Mouse (Mus musculus) left cerebral cortex, adult 8-10 months (tissue): ENCODE data around the gene Tm9sf4. TPM values are rescaled to one million over a fixed set of nuclear protein-coding genes. Genes with fewer than 3 reads are reported as not detected.

Source experiments
- DNase-seq, 2 experiments: peaks; one replicate each; pipeline ENCODE4 v3.0.0; 2022; ENCODE audit warnings: low spot score in 2 of 2
- total RNA-seq, 4 experiments: library from RNA; stranded (reverse); gene quantifications; 2 replicates each; pipeline ENCODE4 v1.2.4; 2022

Tm9sf4 gene
- total RNA-seq, 4 experiments from 2014 or later, result 106 to 122 (median 113) TPM

DNA sequence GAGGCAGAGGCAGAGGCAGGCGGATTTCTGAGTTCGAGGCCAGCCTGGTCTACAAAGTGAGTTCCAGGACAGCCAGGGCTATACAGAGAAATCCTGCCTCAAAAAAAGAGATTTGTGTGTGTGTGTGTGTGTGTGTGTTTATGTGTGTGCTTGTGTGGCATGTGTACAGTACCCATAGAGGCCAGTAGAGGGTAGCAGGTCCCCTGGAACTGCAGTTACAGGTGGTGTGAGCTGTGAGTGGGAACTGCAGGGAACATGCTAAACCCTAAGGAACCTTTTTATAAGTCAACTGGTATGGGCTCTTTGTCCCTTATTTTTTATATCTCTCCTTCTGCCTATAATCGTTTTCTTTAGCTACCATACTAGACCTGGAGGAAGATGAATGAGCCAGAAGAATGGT lies 3.8 kb upstream of the Tm9sf4 start:
- DNase-seq, result no peak

DNA sequence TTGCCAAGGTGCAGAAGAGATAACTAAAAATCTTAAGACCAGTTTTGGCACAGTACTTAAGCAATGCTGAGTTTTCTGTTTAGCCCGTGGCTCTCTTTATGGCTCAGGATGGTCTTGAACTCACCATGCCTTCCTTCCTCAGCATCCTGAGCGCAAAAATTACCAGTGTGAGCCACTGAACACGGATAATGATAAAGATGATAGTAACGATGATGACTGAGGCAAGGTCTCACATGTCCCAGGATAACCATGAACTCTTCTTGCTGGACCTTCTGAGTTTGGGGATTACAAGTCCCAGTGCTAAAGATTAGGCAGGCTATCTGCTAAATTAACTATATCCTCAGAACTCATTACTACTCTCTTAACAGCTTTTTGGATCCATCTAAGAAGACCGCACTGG lies 970 bp upstream of the Tm9sf4 start:
- no peak for DNase-seq

DNA sequence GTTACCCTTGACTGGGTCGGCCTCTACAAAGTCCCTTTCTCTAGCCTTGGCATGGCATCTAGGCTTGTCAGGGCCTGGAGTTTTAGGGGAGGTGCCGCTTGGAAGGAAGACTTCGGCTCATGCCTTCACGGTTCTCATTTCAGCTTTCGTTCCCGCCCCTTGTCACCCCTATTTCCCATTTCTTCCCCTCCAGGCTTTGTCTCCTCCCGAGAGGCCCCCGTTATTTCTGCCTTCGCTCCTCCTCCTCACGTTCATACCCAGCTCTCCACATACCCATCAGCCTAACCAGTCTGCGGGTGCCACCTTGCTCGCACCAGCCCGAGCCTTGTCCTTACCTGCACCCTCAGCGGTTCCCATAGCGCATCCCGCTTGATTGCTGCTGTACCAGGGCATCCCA lies 579 bp downstream of the Tm9sf4 start:
- no peak for DNase-seq

DNA sequence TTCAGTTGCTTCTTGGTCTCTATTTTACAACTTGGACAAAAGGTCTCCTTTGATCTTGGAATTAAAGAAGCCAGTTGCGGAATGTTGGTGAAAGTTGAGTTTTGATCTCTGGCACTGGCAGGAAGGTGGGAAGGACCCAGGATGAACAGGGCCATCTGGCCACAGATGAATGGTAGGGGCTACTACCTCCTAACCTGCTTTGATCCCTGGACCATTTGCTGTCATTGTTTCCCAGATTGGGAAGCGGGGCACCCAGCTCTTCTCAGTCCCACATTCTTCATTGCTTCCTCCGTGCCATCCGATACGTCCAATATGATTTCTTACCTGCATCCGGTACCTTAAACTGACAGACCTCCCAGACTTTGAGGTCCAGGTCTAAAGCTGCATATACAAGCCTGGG lies 6.0 kb downstream of the Tm9sf4 start:
- no peak for DNase-seq

DNA sequence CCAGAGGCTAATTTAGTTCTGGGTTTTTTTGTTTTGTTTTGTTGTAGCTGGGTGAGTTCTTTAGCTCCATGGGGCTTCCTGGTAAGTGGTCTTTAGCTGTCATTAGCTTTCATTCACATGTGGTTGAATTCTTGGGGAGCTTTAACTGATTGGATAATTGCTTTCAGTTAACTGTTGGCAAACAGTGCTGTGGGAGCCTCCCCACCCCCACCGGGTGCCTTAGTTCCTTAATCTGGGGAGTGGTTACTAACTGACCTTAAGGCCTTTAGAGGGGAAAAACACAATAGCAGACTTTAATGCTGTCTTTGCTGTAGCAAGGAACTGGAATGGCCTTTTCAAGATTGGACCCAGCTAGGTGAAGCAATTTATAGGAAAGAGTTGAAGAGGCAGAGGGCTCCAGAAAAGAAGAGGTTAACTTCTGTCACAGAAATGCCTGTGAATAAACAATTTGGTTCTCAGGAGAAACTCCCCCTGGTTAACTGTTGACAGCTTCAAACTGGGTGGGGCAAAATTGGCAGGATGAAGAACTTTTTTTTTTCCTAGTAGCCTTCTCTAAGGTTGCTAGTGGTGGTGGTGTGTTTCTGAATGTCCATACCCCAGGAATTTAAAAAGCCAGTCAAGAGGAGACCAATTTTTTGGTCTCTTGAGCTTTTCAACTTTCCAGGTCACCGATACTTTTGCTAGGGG lies 7.2 kb downstream of the Tm9sf4 start:
- no peak for DNase-seq

DNA sequence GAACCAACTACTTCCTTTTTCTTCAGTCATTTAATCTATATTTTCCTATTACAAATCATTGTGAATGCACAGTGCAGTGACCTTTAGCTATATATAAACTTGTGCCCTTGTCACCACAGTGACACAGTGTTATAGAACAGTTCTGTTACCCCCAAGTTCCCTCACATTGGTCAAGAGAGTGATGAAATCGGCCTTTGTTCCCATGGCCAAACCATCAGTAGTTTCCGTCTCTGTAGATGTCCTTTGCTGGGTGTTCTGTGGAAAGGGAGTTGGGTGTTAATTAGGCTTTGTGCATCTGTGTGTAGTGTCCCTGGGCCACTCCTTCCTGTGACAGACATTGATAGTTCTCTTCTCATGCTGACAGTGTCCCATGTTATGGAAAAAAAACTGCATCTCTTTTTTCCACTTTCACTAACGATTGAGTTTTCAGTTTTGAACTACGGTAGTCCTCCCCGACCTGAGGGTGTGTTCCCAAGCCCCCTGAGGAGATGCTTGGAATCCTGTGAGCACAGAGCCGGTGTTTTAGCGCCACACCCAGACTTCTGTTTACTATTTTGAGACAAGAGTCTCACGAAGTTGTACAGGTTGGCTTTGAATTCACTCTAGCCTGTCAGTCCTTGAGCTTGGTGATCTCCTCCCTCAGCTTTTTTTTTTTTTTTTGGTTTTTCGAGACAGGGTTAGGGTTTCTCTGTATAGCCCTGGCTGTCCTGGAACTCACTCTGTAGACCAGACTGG lies 9.6 kb downstream of the Tm9sf4 start:
- no peak for DNase-seq

DNA sequence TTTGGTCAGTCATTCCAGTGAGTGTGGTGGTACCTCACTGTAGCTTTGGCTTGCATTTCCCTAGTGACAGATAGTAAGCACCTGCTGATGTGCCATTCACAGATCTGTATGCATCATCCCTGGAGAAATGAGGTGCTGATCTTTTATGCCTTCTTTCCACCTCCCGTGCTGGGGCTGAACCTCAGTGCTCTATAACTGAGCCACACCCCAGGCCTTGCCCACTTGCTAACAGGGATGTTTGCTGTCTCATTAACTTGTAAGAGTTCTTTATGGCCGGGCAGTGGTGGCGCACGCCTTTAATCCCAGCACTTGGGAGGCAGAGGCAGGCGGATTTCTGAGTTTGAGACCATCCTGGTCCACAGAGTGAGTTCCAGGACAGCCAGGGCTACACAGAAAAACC lies 10.9 kb downstream of the Tm9sf4 start:
- no peak for DNase-seq

DNA sequence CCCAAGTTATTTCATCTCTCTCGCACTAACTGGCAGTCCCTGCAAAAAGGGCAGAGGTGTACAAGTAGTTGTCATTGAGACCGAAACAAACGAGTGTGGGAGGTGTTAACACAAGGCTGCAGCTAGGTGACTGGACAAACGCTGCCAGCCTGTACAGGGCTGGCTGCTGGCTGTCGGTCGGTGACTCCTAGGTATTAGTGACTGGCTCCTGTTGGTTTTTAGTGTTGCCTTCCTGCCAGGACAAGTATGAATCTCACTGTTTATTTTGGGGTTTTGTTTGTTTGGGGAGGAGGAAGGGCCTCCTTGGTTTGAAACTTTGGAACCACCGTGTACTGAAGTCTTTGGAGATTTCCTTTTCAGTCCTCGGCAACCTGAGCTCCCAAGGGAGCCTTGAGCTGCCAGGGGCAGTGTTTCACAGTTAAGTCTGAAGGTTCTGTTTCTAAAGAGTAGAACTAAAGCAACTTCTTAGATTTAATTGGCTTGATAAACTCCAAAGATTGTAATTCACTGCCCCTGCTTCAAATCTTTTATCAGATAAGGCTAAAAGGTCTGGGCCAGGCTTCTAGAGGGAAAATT lies 15.0 kb downstream of the Tm9sf4 start:
- DNase-seq, result no peak

DNA sequence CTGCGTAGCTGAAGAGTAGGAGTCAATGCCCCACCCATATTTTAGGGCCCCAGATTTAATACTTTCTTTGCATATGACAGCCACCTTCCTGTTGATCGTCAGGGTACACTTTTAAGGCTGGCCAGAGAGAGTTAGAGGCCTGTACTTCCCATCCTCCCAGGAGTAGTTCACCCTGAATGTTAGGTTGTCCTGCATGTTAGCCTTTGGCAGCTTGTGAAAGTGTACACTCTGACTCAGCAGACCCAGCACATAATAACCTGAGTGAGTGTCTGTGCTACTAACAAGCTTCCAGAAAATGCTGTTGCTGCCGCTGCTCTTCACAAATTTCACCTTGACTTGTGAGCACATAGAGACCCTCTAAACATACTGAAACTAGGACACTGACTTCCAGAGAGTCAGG lies 16.1 kb downstream of the Tm9sf4 start:
- no peak for DNase-seq

DNA sequence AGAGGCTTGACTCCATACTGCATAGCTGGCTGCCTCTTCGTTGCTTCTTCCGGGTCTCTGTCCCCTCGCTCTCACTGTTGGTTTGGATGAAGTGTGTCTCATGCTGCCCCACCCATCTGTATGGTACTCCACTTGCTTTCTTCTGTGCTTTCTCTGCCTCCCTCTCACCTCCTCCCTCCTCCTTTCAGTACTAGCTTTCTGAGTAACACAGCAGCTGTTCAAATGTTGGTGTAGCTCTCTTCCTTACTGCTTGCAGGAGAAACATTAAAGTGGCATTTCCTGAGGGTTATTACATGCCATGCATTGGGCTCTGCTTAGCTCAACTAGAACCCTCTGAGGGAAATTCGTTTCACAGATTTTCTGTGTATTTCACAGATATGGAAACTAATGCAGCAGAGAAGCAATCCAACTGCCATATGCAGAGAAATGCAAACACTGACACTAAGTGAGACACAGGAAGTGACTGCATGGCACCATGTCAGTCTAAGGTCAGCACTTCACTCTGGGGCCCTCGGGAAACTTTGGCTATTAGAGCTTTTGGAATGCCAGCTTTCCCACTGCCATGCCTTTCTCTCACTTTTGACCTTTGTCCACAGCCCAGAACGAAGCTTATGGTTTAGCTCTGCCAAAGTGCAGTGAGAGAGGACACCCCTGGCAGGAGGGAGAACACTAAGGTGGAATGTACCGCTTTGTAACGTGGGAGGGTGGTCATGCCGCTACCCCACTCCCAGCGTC lies 18.2 kb downstream of the Tm9sf4 start:
- DNase-seq, result peak in 1 of 2 experiments; percentile 26

DNA sequence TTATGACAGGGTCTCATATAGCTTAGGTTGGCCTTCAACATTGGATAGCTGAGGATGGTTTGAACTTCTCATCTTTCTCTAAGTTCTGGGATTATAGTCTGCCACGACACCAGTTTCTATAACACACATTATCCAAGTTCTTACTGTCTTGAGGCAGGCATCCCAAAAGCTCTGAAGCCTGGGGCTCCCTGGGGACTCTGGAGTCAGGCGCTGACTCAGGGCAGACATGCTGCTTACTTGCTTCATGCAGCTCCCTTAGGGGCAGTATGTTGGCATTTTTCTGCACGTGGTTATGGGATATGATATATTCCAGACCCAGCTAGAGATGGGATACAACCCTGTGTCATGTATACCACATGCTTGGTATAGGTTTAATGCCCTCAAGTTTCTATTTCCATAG lies 18.9 kb downstream of the Tm9sf4 start:
- no peak for DNase-seq

DNA sequence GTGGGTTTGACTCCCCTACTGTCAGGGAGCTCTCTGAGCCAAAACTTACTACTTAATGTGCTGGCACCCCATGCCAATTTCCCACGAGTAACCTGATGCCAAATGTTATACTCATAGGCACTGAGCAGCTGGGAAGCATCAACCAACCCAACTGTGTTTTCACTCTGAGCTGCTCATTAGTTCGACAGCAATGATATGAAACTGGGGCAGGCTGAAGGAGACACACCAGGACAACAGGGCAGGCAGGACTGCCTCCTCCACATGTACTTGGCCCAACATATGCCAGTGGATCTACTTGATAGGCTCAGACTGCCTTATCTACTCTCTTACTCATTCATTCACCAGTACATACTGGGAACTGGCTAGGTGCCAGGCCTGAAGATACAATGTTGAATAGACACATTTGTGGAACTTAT lies 25.1 kb downstream of the Tm9sf4 start:
- DNase-seq, result peak in 1 of 2 experiments; percentile 21

DNA sequence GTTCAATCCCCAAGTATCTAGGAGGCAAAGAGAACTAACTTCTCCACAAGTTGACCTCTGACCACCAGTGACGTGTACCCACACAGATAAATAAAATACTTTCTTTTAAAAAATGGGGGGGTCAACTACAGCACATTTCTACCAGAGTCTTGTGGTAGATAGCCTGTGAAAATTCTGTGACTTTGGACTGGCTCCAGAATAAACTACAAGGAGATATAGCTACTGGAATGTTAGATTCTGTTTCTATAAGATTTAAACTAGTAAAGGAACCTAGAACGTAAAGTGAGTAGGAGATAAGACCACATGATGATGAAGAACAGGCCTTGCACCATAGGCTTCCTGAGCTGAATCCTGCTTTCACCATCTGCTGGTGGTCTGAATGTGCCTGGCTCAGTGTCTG lies 26.7 kb downstream of the Tm9sf4 start:
- DNase-seq, result no peak

DNA sequence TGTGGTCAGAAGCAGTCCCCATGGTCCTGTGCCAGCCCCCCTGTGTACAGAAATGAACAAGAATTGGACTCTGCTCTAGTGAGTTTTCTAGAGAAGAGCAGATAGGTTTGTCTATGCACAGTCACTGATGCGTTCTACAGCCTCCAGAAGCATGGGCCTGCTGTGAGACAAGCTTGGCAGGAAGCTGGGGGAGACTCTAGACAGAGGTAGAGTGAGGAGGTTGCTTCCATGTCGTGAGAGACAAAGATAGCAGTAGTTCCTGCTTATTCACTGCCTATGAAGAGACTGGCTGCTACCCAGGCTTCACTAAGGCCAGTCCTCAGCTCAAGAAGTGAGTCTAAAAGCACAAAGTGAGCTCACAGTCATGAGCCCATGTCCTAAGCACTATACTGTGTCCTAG lies 30.1 kb downstream of the Tm9sf4 start:
- no peak for DNase-seq

DNA sequence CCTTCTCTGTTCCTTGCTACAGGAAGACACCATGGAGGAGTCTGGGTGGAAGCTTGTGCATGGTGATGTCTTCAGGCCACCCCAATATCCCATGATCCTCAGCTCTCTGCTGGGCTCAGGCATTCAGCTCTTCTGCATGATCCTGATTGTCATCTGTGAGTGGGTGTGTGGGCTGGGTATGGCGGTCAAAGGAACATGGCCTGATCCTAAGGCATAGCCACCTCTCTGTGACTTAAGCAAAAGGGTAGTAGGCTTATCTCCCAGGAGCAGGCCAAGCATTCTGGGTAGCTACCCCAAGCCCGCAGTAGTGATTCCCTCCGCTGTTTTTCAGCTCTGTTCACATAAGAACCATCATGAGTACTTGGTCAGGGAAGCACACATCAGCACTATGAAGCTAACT lies 33.2 kb downstream of the Tm9sf4 start:
- no peak for DNase-seq

DNA sequence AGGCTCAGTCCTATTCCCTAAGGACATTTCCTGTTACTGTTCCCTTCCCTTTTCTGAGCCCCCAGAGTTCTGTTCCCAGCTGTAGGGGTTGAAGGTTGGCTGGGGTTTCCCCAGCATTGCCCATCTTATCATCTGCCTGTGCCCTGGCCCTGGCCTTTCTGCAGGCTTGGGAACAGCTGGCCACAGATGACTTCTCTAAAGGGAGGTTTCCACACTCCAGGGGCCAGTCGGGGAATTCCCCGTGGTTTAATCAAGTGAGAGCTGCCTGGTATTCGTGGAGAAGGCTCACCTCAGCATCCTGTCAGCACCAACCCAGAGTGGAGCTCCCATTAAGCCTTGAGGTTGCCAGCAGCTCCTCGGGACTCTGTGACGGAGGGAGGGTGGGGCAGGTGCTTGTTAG lies 37.4 kb downstream of the Tm9sf4 start:
- DNase-seq, result no peak

DNA sequence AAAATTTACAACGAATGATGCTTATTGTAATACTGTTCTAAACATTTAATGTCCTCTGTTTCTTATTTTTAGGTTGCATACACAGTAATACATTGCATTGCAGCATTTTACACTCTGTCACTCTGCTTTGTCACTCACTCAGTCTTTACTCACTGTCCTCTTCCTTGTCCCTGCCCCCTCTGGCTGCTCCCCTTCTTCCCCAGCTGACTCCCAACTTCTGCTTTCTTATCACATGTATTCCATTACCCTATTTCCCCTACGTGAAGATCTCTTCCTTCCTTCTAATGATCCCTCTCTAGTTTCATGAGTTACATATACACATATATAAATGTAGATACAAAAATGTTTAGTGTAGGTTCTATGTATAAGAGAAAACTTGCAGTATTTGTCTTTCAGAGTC lies 38.0 kb downstream of the Tm9sf4 start:
- DNase-seq, result no peak

DNA sequence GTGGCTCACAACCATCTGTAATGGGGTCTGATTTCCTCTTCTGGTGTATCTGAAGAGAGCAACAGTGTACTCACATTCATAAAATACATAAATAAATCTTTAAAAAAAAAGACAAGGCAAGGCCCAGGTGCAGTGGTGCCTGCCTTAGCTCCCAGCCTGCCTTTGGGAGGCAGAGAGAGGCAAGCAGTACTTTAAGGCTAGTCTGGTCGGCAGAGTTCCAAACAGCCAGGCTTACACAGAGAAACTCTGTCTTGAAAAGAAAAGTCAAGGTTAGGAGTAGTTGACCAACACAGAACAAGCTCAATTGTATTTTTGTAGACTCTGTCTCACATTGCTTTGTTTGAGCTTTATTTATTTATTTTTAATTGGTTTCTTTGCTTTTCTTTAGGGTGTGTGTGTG lies 41.7 kb downstream of the Tm9sf4 start:
- no peak for DNase-seq

DNA sequence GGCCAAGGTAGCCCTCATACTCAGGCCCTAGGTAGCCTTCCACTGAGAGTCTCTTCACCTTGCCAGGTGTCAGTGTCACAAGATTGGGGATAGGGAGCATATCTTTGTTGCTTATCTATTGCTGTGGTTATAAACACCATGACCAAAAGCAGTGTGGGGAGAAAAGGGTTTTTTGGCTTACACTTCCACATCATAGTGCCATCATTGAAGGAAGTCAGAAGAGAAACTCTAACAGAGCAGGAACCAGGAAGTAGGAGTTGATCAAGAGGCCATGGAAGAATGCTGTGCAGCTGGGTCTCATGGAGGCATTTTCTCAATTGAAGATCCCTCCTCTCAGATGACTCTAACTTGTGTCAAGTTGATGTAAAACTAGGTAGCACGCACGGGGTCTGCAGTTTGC lies 47.0 kb downstream of the Tm9sf4 start:
- DNase-seq, result no peak

DNA sequence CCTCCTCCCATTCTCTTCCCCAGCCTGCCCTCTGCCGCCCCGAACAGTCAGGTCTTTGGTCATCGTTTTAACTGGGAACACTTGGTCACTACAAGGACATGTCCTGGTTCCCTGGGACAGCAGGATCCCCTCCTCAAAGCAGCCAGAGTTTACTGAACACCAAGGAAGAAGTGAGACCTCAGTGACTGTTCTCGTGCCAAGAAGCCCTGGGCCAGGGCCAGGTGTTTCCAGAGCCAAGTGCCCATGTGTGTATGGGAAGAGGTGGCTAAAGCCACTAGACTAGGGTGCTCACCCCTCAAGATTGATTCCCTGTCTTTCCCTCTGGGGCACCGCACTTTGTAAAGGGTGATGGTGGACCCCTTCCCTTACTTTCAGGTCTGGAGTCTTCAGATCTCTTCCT lies 48.2 kb downstream of the Tm9sf4 start:
- DNase-seq, result no peak

DNA sequence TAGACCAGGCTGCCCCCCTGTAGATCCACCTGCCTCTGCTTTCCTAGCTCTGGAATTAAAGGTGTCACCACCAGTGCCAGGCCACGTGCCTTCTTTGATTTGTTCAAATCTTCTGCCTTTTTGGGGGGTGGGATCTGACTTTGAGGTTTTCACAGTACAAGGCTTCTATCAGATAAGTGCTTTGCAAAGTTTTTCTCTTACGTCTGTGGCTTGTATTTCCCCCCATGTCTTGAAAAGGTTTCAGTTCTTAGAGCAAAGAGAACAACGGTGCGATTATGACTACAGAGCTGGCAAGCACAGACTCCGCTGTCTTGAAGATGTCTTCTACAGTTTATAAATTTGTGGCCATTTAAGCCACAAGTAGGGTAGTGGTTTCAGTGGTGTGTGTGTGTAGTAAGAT lies 50.3 kb downstream of the Tm9sf4 start:
- no peak for DNase-seq

DNA sequence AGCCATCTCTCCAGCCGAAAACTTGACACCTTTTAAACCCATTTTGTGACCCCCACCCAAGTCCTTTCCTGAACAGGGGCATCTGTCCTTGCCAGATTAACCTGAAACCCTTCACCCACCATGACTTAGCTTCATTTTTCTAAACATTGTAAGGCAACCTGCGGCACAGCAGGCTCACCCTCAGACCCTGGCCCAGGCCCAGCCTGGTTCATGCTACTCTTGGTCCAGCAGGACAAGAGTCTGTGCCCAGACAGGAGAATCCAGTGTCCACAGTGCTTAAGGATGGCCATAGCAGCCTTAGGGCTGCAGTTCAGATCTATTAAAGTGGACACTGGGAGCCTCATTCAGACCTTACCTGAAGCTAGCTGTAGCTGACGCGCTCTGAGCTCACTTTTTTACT lies 52.2 kb downstream of the Tm9sf4 start:
- no peak for DNase-seq
